Mouse (Mus musculus) testis, postnatal 10 days (tissue): ENCODE data around the gene Nelfb.
A peak's percentile ranks its signal among the peaks of the same experiment; 100 is the strongest.

Source experiments
- DNase-seq: peaks from one replicate; pipeline ENCODE4 v3.0.0; 2021; ENCODE audit warnings: low spot score

Nelfb gene

DNA sequence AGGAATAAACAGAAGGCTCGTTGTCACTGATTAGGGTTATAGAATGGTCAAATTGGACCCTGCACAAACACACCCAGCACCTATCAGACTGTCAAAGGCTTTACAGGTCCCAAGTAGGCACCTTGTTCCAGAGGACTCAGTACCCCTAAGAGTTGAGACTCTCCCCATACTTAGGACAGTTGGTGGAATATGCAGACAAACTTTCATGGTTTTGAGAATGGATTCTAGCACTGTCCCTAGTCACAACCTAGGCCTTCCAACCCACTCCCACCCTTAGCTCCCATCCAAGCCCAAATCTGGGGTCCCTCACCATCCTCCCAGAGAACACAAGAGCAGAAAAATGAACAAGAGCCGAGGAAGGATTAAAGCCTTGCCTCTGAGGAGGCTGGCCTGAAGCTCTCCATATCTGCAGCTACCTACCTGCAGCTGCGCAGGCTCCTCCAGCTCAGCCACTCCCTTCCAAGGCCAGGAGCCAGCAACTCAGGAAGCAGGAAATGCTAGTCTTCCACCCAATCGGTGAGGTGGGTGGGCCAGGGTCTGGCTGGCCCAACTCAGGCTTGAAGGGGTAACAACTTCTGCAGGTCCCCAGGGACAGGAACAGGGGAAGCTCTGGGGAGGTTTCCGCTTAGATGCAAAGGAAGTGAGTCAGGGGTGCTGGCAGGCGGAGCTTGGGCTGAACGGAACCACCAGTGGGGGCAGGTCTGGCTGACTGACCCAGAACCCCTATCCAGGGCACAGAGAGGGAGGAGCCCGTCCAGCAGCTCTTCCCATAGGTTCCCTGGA lies 14.9 kb downstream of the Nelfb start, which contains the start of gene Tor4a:
Gene Tor4a (minus strand): TSS at position 715 of the 783 bp plus-strand sequence.
- peak; percentile 70 for DNase-seq

DNA sequence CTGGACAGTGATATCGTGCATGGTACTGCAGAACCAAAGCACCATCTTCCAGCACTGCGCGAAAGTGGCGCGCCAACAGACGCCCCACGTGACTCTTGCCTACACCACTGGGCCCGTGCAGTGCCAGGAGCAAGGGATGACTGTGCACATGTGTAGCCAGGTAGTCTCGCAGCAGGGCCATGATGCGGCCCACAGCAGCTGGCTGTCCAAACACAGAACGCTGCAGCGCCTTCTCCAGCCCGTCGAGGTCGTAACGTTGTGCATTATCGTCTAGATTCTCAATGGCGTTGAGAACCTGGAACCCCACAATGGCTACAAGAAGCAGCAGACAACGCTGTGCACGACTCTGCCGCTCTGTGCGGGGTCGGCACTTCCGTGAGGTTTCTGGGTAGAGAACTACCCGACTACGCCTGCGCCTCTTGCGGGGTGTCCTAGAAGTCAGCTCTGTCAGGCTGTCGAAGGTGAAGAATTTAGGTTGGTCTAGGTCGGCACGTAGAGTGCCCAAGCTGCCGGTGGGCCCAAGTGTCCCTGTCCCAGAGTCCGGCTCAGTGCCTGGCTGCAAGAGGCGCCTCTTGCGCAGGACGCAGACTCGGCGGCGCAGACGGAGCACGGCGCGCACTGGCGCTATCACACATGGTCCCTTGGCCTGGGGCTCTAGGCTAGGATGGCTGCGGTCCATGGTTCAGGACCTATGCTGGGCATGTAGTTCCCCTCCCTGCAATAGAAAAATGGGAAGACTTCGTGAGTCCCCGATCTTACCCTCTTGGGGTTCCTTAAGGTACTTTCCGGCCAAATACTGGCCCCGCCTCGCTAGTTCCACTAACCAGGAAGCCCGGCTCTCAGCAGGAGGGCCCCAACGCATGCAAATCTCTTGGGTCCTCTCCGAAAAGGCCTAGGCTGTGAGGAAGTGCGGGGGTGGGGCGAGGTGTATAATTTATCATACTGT lies 15.8 kb downstream of the Nelfb start:
- peak; percentile 65 for DNase-seq

DNA sequence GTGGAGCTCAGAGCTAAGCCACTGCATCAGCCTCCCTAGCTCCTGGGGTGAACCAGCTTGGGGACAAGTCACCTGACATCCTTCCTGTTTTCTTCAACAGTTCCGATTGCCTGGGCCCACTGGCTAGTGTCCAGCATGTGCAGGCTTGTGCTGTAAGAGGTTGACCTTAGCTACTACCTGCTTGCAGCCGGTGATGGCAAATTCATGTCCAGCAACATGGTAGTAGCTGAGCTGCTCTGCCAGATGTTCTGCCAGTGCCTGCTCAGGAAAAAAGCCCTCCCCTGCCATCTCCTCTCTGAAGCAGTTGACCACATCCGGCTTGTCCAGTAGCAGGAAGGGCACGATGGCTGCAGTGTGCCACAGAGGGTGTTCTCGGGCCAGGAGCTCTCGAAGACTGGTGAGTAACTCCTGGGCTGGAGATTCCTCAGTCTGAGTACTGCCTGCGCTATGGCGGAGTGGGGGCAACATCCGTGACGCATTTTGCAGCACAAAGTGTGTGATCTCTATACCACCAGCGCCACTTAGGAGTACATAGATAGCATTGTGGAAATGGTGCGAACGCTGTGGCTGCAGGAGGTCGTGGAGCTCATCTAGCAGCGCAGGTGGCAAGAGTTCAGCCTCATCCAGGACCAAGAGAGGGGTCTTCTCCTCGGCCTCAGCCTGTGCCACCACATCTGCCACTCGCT lies 16.7 kb downstream of the Nelfb start:
- no peak for DNase-seq

DNA sequence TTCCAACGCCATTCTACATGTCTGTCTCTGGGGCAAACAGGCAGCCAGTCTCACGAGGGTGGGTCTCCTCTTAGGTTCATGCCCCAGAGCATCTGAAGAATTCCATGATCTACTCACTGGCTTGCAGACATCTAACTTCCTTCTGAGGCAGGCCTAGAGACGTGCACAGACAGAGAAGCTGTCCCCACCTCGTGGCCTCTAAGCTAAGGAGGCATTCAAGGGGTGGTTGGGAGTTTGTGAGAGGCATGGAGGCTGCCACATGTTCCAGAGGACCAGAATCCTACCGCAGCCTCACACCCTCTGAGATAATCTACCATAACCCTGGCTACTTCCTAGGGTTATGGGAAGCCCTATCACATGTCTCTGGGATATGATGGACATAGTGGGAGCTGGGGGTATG lies 17.3 kb downstream of the Nelfb start:
- DNase-seq: no peak

DNA sequence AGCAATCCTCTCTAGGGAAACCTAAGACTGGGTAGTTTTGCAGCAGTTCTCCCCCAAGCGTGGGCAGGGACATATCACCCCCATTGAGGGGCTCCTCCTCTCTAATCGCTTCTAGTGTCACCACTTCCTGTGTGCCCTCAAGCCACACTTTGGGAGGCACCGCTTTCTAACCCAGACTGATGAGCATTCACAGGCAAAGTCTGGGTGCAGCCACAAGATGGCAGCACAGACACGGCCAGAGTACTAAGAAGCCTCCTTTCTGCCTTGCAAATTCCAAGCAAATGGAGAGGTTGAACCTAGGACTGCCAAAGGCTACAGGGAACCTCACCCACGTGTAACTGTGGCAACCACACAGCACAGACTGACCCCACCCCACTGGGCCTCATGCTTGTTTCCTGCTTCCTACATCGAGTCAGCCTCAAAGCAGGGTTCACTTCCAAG lies 17.9 kb downstream of the Nelfb start:
- DNase-seq: peak; percentile 83

DNA sequence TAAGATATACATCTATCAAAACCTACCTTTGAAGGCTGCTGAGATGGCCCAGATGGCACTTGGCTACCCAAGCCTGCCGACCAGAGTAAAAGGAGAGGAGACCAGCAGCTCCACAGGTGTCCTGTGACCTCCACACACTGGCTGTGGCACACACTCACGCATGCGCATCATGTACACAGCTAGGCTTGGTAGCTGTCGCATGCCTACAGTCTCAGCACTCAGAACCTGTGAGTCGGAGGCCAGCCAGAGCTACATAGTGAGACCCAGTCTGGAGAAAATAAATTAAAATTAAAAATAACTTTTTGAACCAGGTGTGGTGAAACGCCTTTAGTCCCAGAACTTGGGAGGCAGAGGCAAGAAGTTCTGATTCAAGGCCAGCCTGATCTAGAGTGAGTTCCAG lies 23.4 kb downstream of the Nelfb start:
- DNase-seq: no peak

DNA sequence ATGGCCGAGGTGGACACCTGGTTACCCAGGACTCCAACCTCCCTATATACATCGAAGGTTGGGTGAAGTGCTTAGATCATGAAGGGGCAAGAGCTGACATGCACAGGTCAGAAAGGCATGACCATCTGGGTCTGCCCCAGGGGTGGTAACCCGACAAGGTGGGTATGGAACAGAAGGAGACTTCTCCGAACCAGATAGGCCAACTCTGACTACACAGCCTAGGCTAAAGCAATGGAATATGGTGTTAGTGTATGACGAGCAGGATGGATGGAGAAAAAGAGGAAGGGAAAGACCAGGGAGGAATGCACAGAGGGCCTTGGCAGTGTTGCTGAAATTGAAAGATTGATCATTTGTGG lies 24.7 kb downstream of the Nelfb start:
- no peak for DNase-seq

DNA sequence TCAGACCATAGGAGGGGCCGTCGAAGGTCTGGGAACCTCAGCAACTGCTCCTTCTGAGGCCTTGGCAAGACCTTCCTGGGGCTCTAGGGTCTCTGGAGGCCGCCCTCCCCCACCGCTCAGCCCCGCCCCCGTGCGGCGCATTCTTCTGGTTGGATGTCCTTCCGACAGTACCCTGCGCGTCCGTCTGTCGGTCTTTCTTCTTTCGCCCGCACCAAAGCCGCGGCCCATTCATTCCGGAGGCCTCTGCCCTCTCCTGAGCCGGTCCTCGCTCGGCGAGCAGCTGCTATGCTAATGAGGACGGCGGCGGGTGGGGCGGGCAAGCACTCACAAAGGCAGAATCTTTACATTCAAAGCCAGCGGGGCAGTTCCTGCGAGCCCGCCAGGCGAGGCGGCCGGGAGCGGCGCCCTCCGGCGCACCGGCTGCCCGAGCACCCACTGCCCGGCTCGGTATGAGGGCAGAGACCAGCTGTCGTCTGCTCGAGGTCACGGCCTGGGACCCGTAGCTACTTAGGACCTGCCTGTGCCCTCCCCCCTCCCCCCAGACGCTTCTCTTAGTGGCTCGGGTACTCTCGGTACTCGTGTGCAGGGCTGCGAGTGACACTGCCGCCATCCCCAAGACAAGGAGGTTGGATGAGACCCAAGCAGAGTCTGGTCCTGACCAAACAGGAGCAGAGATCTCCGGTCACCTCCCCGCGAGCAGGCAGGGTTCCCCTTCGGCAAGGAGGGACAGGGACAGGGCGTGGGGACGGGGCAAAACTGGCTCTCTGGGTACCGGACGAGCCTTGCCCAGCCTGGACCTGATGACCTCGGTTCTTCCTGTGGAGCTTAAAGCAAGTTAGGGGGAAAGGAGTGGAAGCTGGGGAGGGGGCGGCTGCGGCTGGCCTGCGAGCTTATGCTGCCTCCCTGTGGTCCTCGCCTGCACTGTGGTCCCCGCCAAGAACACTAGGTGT lies 25.4 kb downstream of the Nelfb start:
- peak; percentile 78 for DNase-seq

DNA sequence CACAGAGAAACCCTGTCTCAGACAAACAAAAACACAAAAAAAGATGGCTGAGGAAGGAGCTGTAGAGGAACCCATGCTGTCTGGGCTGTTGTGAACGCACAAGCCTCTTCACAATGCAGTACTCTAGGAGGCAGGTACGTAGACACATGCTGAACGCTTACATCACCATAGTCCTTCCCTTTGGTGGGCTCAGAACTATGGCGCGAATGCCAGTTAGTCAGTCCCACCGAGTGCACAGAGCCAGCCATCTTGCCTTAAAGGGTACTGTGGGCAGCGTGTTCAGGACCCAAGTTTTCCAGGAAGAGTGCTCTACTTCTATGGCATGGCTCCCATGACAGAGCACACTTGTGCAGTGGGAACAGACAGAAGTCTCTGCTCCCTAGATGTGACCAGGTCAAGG lies 26.8 kb downstream of the Nelfb start:
- no peak for DNase-seq

DNA sequence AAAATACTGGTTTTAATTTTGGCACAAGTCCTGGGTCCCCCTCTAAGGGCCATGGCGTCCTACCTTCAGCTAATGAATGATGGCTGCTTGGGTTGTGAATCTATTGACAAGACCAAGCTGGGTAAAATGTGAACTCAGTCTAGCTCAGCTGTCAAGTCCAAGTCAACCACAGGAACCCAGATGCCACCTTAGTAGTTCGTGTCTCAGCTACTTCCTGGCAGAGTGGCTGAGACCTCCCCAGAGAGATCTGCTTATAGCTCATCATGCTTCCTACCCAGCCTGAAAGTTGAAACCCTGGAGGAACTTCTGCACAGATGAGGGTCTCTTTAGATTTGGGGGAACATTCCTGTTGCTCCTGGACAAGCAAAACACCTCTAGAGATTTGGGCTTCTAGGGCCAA lies 28.0 kb downstream of the Nelfb start:
- DNase-seq: no peak

DNA sequence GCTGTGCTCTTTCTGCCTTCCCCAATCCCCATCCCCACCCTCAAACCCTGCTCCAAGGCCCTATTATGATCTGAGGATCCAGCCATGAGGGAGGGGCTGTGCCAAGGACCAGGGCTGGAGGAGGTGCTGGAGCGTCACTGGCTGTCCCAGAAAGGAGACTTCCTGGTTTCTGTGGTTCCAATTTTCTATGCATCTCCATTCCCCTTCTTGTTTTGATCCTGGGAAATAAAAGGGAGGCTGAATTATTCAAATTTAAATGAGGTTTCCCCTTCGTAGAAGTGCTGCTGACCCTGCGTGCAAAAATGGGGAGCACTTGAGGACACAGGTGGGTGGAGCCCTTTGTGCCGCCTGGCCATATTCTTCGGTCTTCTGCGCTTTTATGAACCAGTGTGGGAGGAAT lies 28.6 kb downstream of the Nelfb start:
- DNase-seq: no peak

DNA sequence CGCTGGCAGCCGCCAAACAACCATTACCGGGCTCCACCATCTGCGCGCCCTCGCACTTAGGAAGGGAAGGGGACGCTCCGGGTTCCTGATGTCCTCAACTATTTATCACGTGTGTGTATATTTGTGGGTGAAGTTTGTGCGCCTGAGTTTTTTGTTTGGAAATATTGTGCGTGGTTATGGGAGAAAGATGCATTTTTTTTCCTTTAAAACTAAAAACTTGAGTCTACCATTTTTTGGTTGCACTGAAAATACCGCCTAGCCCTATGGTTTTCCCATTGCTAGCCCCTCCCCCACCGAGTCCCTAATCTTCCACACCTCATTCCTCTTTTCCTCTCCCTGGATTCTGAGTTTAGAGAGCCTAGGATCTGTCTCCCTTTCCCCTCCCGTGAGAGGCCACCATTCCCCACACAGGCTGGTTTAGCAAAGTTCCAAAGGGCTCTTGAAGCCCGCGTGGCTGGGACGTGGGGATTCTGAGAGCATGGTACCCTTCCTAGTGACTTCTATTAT lies 29.3 kb downstream of the Nelfb start:
- DNase-seq: peak; percentile 68

DNA sequence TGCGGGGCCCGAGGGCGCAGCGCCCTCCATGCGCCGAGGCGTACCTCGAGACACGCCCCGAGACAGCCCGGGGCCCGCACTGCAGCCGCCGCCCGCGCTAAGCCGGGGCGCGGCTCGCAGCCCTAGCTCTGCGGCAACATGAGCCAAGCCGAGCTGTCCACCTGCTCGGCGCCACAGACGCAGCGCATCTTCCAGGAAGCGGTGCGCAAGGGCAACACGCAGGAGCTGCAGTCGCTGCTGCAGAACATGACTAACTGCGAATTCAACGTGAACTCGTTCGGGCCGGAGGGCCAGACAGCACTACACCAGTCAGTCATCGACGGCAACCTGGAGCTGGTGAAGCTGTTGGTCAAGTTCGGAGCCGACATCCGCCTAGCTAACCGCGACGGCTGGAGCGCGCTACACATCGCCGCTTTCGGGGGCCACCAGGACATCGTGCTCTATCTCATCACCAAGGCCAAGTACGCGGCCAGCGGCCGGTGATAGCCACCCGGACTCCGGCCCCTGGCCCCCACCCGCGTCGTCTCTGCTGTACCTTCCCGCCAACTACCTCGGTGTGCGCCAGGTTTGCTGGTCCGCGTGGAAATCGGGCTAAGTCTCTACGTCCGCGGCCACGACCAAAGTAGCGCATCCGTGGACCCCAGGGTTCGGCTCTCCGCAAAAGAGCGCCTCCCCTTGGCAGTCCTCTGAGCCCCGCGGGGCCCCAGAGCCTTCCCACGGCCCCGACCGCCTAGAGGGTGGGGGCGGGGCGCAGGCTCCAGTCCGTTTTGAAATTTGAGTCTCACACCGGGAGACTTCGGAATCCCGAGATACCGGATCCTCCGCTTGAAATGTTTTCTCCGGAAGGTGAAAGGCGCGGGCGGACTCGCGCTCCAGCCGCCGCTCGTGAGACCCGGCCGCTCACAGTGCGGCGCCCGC lies 30.1 kb downstream of the Nelfb start:
- peak; percentile 71 for DNase-seq

DNA sequence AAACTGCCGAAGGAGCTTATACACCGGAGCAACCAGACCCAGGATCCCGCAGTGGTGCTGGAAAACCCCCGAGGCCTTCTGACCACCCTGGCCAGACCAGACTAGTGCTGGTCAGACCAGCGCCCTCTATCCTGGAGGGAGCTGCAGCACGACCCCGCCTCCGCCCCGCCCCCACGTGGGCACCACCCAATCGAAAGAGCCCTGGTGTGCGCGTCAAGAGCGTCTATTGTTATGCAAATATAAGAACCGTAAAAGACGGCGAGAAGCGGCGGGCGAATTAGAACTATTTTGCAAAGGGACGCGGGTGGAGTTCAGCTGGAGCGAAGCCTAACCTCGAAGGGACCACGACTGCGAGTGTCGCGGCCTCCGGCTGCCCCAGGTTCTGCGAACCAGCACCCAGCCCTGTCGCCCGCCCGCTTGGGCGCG lies 30.8 kb downstream of the Nelfb start, which contains the start of gene Nrarp:
Gene Nrarp (plus strand): TSS at position 281 of the 426 bp plus-strand sequence.
- DNase-seq: peak; percentile 96

DNA sequence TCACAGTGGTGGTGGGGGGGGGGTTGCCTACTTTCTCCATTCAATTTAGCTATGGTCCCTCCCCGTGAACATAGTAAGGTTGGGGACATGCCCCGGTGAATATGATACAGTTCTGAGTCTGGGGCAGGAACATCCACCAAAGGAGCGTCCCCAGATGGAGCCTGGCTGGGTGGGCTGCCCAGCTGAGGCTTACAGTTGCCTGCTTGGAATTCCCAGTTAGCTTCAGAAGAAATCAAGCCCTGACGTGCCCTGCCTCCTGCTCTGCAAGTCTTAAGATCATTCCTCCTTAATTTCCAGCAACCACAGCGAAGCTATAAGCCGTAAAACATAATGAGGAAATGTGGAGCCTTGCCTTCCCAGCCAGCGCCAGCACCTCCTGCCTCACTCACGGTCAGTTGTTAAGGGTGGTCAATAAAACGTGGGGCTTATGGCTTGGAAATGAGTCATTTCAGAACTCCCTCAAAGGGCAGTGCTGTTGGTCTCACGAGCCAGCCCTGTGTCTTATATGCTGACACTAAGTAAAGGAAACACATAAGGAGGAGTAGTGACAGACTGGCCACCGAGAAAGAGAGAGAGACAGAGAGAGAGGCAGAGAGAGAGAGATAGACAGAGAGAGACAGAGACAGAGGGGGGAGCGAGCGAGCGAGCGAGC lies 31.6 kb downstream of the Nelfb start:
- DNase-seq: no peak

DNA sequence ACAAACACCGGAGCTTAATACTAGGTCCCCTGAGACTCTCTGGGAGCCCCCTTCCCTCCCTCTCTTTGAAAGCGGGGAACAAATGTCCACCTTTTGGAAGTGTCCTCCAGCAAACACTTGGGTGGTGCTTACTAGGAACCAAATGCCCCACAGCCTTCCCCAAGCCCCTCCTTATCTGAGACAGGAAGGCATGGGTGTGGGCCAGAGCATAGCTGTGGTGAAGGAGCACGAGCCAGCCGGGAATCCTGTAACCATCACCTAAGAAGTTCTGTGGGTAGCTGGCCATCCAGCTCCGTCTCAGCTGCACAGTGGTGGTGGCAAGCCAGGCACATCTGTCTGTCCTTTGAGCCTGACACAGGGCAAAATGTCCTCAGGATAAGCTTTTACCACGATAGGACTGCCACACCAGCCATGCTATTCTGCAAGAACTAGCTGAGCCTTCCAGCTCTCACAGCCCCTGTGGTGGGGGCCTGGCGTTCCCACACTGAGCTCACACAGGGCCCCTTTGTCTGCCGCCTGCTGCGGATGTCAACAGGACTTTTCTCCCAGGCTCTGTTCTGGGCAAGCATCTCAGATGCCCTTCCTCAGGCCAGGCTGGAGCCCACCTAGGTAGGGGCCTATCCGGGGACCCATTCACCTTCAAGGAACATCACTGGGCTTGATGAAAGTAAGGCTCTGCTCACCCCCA lies 32.9 kb downstream of the Nelfb start:
- peak; percentile 39 for DNase-seq

DNA sequence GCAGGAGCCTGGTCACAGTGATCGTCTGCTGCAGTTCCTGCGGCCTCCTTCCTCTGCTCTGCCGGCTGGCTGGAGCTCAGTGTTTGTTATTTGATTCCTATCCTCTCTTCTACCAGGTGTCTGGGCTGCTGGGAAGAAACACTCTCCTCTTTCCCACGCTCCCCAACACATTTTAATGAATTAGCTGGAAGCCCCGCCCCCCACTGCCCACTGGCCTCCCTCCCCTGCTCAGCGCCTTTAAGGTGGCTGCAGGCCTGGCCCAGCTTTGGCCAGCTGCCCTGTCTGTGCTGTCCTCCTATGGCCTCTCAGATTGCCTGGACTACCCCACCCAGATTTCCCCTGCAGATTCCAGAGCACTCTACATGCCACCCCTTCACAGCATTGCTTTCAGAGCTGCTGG lies 33.6 kb downstream of the Nelfb start:
- DNase-seq: peak; percentile 73

DNA sequence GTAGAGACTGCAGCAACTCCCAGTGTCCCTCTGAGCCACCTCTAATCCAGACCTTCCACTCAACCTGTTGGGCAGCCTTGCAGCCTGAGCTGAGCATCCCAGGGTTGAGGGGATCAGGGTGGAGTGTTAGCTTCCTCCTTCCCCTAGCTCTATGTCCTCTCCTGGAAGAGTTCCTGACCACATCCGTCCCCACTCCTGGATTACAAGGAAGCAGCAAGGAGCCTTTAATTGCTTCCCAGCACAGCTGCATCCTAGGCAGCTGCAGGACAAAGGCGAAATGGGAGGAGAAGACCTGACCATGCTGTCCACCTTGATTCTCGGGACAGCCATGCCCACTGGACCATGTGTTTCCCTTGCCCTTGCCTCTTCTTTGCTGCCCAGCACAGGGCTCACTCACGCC lies 34.2 kb downstream of the Nelfb start:
- peak; percentile 37 for DNase-seq

DNA sequence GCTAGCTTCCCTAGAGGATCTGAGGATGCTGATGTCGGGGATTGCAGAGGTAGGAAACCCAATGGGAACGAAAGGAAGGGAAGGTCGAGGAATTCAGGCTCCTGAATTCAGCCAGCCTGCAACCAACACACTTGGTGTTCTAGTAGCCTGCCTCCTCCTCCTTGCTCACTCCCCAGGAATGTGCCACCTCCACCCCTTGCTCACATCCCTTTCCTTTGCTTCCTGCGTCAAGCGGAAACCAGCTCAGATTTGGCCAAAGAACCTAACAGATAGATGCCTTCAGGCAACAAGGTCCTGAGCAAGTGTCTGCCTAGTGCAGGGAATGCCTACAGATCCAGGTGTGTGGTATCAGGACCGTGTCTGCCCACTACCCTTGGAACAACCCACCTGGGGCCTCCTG lies 34.7 kb downstream of the Nelfb start:
- DNase-seq: no peak
